Mouse (Mus musculus): ENCODE measurements around the gene Vash1.

The Vash1 gene

GRCm38 (mm10) chr12:86678591-86679545 is at the start of gene Vash1:
TSS of gene Vash1 (plus strand) at chr12:86678700.
- DNase-seq (ENCODE audit: extremely low read depth, low read depth, low spot score): no peak

GRCm38 (mm10) chr12:86628783-86629172 is 49.7 kb upstream of the Vash1 start:
- no peak for DNase-seq (ENCODE audit: extremely low read depth, low read depth, low spot score)

- no peak for DNase-seq (ENCODE audit: extremely low read depth, low read depth, low spot score)
Measured at GRCm38 (mm10) chr12:86641763-86642162, 36.7 kb upstream of the Vash1 start.

- no peak for DNase-seq (ENCODE audit: extremely low read depth, low read depth, low spot score)
Measured at GRCm38 (mm10) chr12:86644512-86645273, 33.8 kb upstream of the Vash1 start.

GRCm38 (mm10) chr12:86645494-86645893 is 33.0 kb upstream of the Vash1 start:
- no peak for DNase-seq (ENCODE audit: extremely low read depth, low read depth, low spot score)

- no peak for DNase-seq (ENCODE audit: extremely low read depth, low read depth, low spot score)
Measured at GRCm38 (mm10) chr12:86646831-86647230, 31.7 kb upstream of the Vash1 start.

- no peak for DNase-seq (ENCODE audit: extremely low read depth, low read depth, low spot score)
Measured at GRCm38 (mm10) chr12:86647279-86647678, 31.2 kb upstream of the Vash1 start.

GRCm38 (mm10) chr12:86647736-86648135 is 30.8 kb upstream of the Vash1 start:
- DNase-seq (ENCODE audit: extremely low read depth, low read depth, low spot score): no peak

- DNase-seq (ENCODE audit: extremely low read depth, low read depth, low spot score): no peak
Measured at GRCm38 (mm10) chr12:86648489-86648888, 30.0 kb upstream of the Vash1 start.

- DNase-seq (ENCODE audit: extremely low read depth, low read depth, low spot score): no peak
Measured at GRCm38 (mm10) chr12:86651301-86651860, 27.1 kb upstream of the Vash1 start.

GRCm38 (mm10) chr12:86652570-86653041 is 25.9 kb upstream of the Vash1 start:
- DNase-seq (ENCODE audit: extremely low read depth, low read depth, low spot score): no peak

GRCm38 (mm10) chr12:86659447-86659968 is 19.0 kb upstream of the Vash1 start:
- no peak for DNase-seq (ENCODE audit: extremely low read depth, low read depth, low spot score)

GRCm38 (mm10) chr12:86660466-86660865 is 18.0 kb upstream of the Vash1 start:
- DNase-seq (ENCODE audit: extremely low read depth, low read depth, low spot score): no peak

- DNase-seq (ENCODE audit: extremely low read depth, low read depth, low spot score): no peak
Measured at GRCm38 (mm10) chr12:86665656-86666055, 12.8 kb upstream of the Vash1 start.

- no peak for DNase-seq (ENCODE audit: extremely low read depth, low read depth, low spot score)
Measured at GRCm38 (mm10) chr12:86668404-86668803, 10.1 kb upstream of the Vash1 start.

- DNase-seq (ENCODE audit: extremely low read depth, low read depth, low spot score): no peak
Measured at GRCm38 (mm10) chr12:86672105-86672504, 6.4 kb upstream of the Vash1 start.

GRCm38 (mm10) chr12:86672507-86672906 is 6.0 kb upstream of the Vash1 start:
- DNase-seq (ENCODE audit: extremely low read depth, low read depth, low spot score): no peak

- no peak for DNase-seq (ENCODE audit: extremely low read depth, low read depth, low spot score)
Measured at GRCm38 (mm10) chr12:86679546-86679930, 1.0 kb downstream of the Vash1 start.

- no peak for DNase-seq (ENCODE audit: extremely low read depth, low read depth, low spot score)
Measured at GRCm38 (mm10) chr12:86679991-86680491, 1.5 kb downstream of the Vash1 start.

GRCm38 (mm10) chr12:86680591-86681193 is 2.2 kb downstream of the Vash1 start:
- no peak for DNase-seq (ENCODE audit: extremely low read depth, low read depth, low spot score)

- DNase-seq (ENCODE audit: extremely low read depth, low read depth, low spot score): no peak
Measured at GRCm38 (mm10) chr12:86681626-86682025, 3.1 kb downstream of the Vash1 start.

Data from fat pad, adult 2 months (tissue).